Mouse (Mus musculus) forebrain, embryonic 10.5 days (tissue): ENCODE measurements around the gene Vipr2. TPM values are rescaled to one million over a fixed set of nuclear protein-coding genes. Genes with fewer than 3 reads are reported as not detected.

ENCODE experiments used
- DNase-seq: peaks from one replicate; pipeline ENCODE4 v3.0.0-alpha.2; 2017; ENCODE audit warnings: low spot score; ENCODE audit errors: extremely low spot score
- H3K27ac ChIP-seq: fragments of 300-500 bp; sonication (generic); 2 replicates; pipeline ENCODE4 v1.5.1; 2016; ENCODE audit warnings: mild to moderate bottlenecking
- H3K27me3 ChIP-seq: fragments of 300-500 bp; sonication (generic); 2 replicates; pipeline ENCODE4 v1.6.1; 2016; ENCODE audit warnings: mild to moderate bottlenecking; ENCODE audit not compliant: poor library complexity, severe bottlenecking
- H3K36me3 ChIP-seq: fragments of 300-500 bp; sonication (generic); replicated peaks from 2 replicates; pipeline ENCODE4 v1.6.1; 2016; ENCODE audit warnings: mild to moderate bottlenecking, moderate library complexity
- H3K4me1 ChIP-seq: fragments of 300-500 bp; sonication (generic); 2 replicates; pipeline ENCODE4 v1.6.1; 2016
- H3K4me3 ChIP-seq: fragments of 300-500 bp; sonication (generic); 2 replicates; pipeline ENCODE4 v1.5.1; 2016; ENCODE audit warnings: mild to moderate bottlenecking, moderate library complexity
- H3K9me3 ChIP-seq: fragments of 300-500 bp; sonication (generic); 2 replicates; pipeline ENCODE4 v1.6.1; 2016; ENCODE audit warnings: mild to moderate bottlenecking, moderate library complexity
- WGBS: fragments of 180-500 bp; shearing (Covaris S2); methylation state at CpG from one replicate; pipeline ENCODE4 v1.1.7; 2016; 5-methylcytosine and 5-hydroxymethylcytosine counted together
- polyA plus RNA-seq: library from polyadenylated mRNA; unstranded; fragments of >200 nt; fragmentation: Nextera tagmentation; extraction: Ambion mirVana; gene quantifications from 2 replicates; pipeline ENCODE4 v1.2.1, GENCODE M21; 2016

Gene Vipr2
- 2.9 and 3.2 TPM in 2 replicates for polyA plus RNA-seq

- 5% methylated on average over 33 of the region's 33 CpGs for WGBS
- peak; percentile 78 for DNase-seq
- Histone ChIP-seq H3K27me3 (peaks cover 50% of the 10 kb centered on the region), H3K9me3 (no peaks in the 10 kb centered on the region), H3K4me1 (peaks cover 12% of the 10 kb centered on the region), H3K36me3 (no peaks in the 10 kb centered on the region), H3K4me3 (peak within 1 kb of the TSS; percentile 68), H3K27ac (peak within 1 kb of the TSS; percentile 86)
Measured at GRCm38 (mm10) chr12:116077074-116077854, at the start of gene Vipr2. Gene Vipr2 (plus strand): TSS chr12:116077726.

GRCm38 (mm10) chr12:116028095-116028494 lies 49.4 kb upstream of the Vipr2 start:
- Histone ChIP-seq H3K36me3 (no peaks in the 10 kb centered on the region), H3K9me3 (peaks cover 6% of the 10 kb centered on the region; the same call in 1 of the 2 replicates), H3K4me3 (no peak overlapping the region), H3K27me3 (no peaks in the 10 kb centered on the region), H3K27ac (no peak overlapping the region), H3K4me1 (no peaks in the 10 kb centered on the region)
- WGBS: 52% methylated on average over 2 of the region's 2 CpGs
- no peak for DNase-seq

GRCm38 (mm10) chr12:116035346-116035745 lies 42.2 kb upstream of the Vipr2 start:
- Histone ChIP-seq H3K36me3 (no peaks in the 10 kb centered on the region), H3K4me1 (no peaks in the 10 kb centered on the region), H3K27me3 (no peaks in the 10 kb centered on the region), H3K9me3 (peaks cover 11% of the 10 kb centered on the region; the same call in 1 of the 2 replicates), H3K27ac (no peak overlapping the region), H3K4me3 (no peak overlapping the region)
- DNase-seq: no peak
- 76% methylated on average over 5 of the region's 5 CpGs for WGBS

- 93% methylated on average over 5 of the region's 5 CpGs for WGBS
Measured at GRCm38 (mm10) chr12:116044785-116045184, 32.7 kb upstream of the Vipr2 start.

GRCm38 (mm10) chr12:116047440-116048377 lies 29.8 kb upstream of the Vipr2 start, which contains the start of gene Zfp386:
Gene Zfp386 (plus strand): TSS chr12:116047724.
- peak; percentile 98 for DNase-seq
- H3K27ac ChIP-seq: peak within 1 kb of the TSS; percentile 99
- peaks cover 36% of the 10 kb centered on the region for H3K36me3 ChIP-seq
- H3K4me3 ChIP-seq: peak within 1 kb of the TSS; percentile 84
- H3K9me3 ChIP-seq: peaks cover 19% of the 10 kb centered on the region
- no peaks in the 10 kb centered on the region for H3K27me3 ChIP-seq
- 1% methylated on average over 55 of the region's 55 CpGs for WGBS
- peaks cover 16% of the 10 kb centered on the region for H3K4me1 ChIP-seq

More at GRCm38 (mm10) chr12:116044785-116045184, 32.7 kb upstream of the Vipr2 start:
- no peak for DNase-seq
- Histone ChIP-seq H3K4me3 (no peak overlapping the region), H3K27ac (no peak overlapping the region), H3K4me1 (peaks cover 16% of the 10 kb centered on the region), H3K9me3 (peaks cover 3% of the 10 kb centered on the region; the same call in 1 of the 2 replicates), H3K27me3 (no peaks in the 10 kb centered on the region), H3K36me3 (peaks cover 7% of the 10 kb centered on the region)

GRCm38 (mm10) chr12:116048766-116049165 lies 28.8 kb upstream of the Vipr2 start:
- Histone ChIP-seq H3K4me3 (peak overlapping the region; percentile 84), H3K9me3 (peaks cover 26% of the 10 kb centered on the region), H3K36me3 (peaks cover 47% of the 10 kb centered on the region), H3K27me3 (no peaks in the 10 kb centered on the region), H3K27ac (peak overlapping the region; percentile 99), H3K4me1 (peaks cover 16% of the 10 kb centered on the region)
- DNase-seq: no peak
- WGBS: 64% methylated on average over 7 of the region's 7 CpGs

- Histone ChIP-seq H3K4me1 (peaks cover 16% of the 10 kb centered on the region), H3K9me3 (peaks cover 28% of the 10 kb centered on the region), H3K4me3 (peak overlapping the region; percentile 84), H3K36me3 (peaks cover 51% of the 10 kb centered on the region), H3K27ac (peak overlapping the region; percentile 99; the same call in 1 of the 2 replicates), H3K27me3 (no peaks in the 10 kb centered on the region)
- no peak for DNase-seq
- WGBS: 89% methylated on average over 3 of the region's 3 CpGs
Measured at GRCm38 (mm10) chr12:116049236-116049635, 28.3 kb upstream of the Vipr2 start.

GRCm38 (mm10) chr12:116049701-116050100 lies 27.8 kb upstream of the Vipr2 start:
- Histone ChIP-seq H3K36me3 (peaks cover 56% of the 10 kb centered on the region), H3K27me3 (no peaks in the 10 kb centered on the region), H3K4me3 (no peak overlapping the region)

GRCm38 (mm10) chr12:116054342-116054741 lies 23.2 kb upstream of the Vipr2 start:
- H3K36me3 ChIP-seq: peaks cover 100% of the 10 kb centered on the region
- H3K4me1 ChIP-seq: peaks cover 3% of the 10 kb centered on the region
- peaks cover 73% of the 10 kb centered on the region for H3K9me3 ChIP-seq

More at GRCm38 (mm10) chr12:116049701-116050100, 27.8 kb upstream of the Vipr2 start:
- Histone ChIP-seq H3K9me3 (peaks cover 33% of the 10 kb centered on the region), H3K27ac (no peak overlapping the region), H3K4me1 (peaks cover 16% of the 10 kb centered on the region)
- DNase-seq: no peak
- WGBS: 91% methylated on average over 6 of the region's 6 CpGs

GRCm38 (mm10) chr12:116056112-116056511 lies 21.4 kb upstream of the Vipr2 start:
- Histone ChIP-seq H3K36me3 (peaks cover 100% of the 10 kb centered on the region), H3K4me1 (no peaks in the 10 kb centered on the region), H3K9me3 (peaks cover 80% of the 10 kb centered on the region), H3K27ac (no peak overlapping the region), H3K27me3 (no peaks in the 10 kb centered on the region), H3K4me3 (no peak overlapping the region)
- WGBS: 99% methylated on average over 3 of the region's 3 CpGs
- DNase-seq: no peak

More at GRCm38 (mm10) chr12:116054342-116054741, 23.2 kb upstream of the Vipr2 start:
- no peaks in the 10 kb centered on the region for H3K27me3 ChIP-seq
- DNase-seq: no peak
- no peak overlapping the region for H3K4me3 ChIP-seq
- no peak overlapping the region for H3K27ac ChIP-seq
- 95% methylated on average over 8 of the region's 8 CpGs for WGBS

- no peak for DNase-seq
- Histone ChIP-seq H3K36me3 (peaks cover 60% of the 10 kb centered on the region), H3K4me3 (no peak overlapping the region), H3K9me3 (peaks cover 62% of the 10 kb centered on the region), H3K27me3 (no peaks in the 10 kb centered on the region), H3K4me1 (no peaks in the 10 kb centered on the region), H3K27ac (no peak overlapping the region)
- WGBS: 92% methylated on average over 5 of the region's 5 CpGs
Measured at GRCm38 (mm10) chr12:116061561-116062193, 15.8 kb upstream of the Vipr2 start.

GRCm38 (mm10) chr12:116062194-116062583 lies 15.3 kb upstream of the Vipr2 start:
- DNase-seq: no peak
- H3K36me3 ChIP-seq: peaks cover 55% of the 10 kb centered on the region
- no peaks in the 10 kb centered on the region for H3K27me3 ChIP-seq
- no peak overlapping the region for H3K4me3 ChIP-seq
- no peaks in the 10 kb centered on the region for H3K4me1 ChIP-seq
- peaks cover 57% of the 10 kb centered on the region for H3K9me3 ChIP-seq
- 90% methylated on average over 2 of the region's 2 CpGs for WGBS
- no peak overlapping the region for H3K27ac ChIP-seq
